Mouse (Mus musculus): ENCODE results near the gene Bzw2. TPM values are rescaled to one million over a fixed set of nuclear protein-coding genes. Genes with fewer than 3 reads are reported as not detected.
A peak's percentile ranks its signal among the peaks of the same experiment; 100 is the strongest.

Gene Bzw2
- total RNA-seq, 2 experiments from 2014 or later: 132 to 160 TPM

DNA sequence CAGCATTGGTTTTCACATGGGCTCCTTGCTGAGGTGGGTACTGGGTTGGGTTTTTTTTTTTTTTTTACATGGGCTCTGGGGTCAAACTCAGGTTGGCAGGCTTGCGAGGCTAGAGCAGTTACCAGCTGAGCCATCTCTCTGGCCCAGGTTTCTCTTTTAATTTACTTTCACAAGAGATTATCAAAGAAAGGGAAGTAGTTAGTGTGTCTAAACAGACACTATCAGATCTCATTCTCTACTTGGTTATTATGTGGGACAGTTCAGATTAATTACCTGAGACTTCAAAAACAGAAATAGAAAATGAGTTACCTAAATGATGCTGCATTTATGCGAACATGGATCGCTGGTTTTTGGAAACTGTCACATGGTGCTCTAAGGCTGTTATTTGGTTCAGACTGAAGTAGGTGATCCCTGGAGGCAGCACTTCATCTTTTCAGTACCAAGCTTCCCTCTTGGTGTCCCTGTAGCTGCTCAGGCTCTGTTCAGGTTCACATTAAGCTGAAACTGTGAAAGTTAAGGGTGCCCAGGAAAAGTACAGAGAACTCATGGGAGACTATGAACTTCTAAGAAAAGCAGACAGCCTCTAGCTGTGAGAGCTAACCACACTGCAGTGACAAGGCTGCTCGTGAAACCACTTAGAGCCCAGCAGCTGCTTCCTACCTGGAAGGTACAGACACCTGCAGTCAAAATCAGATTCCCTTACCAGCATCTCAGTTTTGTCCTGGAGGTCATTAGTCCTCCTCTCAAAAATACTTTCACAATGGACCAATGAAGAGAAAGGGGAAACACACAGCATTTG lies 79.6 kb downstream of the Bzw2 start:
- no peak for DNase-seq (ENCODE audit: low spot score in 2 of 2)

GRCm38 (mm10) chr12:36072860-36073259 lies 85.0 kb downstream of the Bzw2 start:
- no peak for DNase-seq (ENCODE audit: low spot score in 2 of 2)

GRCm38 (mm10) chr12:36070231-36070630 lies 87.6 kb downstream of the Bzw2 start:
- DNase-seq (ENCODE audit: low spot score in 2 of 2): no peak

- DNase-seq (ENCODE audit: low spot score in 2 of 2): no peak
Measured at GRCm38 (mm10) chr12:36067538-36067937, 90.3 kb downstream of the Bzw2 start.

DNA sequence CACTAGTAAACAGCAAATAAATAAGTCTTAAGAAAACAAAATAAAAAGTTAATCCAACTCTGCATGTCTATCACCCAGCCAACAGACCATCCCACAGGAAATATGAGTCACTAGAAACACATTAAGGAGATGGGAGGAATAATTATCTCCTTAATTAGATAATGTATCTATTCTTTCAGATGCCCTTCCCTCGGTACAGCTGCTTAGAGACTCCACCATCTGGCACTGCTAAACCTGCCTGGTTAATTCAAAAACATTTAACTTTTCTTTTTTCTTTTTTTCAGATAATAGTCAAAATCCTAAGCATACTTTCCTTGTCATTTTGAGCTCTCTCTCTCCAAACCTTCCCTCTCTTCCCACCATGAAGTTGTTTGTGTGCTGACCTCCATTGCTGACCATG lies 92.0 kb downstream of the Bzw2 start:
- DNase-seq (ENCODE audit: low spot score in 2 of 2): no peak

DNA sequence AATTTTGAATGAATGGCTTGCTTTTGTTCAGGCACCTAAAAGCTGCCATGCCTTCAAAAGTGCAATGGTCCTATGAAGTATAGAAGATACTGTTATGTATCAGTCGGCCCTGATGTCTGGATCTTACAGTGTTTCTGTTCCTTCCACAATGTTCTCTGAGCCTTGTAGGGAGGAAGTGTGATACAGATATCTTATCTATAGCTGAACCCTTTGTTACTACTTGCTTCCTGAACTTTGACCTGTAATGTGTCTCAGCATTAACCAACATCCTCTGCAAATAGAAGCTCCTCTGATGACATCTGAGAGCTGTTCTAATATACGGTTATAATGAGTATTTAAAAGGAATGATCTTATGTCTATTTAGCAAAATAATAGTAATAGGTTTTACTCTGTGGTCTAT lies 100.2 kb downstream of the Bzw2 start:
- no peak for DNase-seq (ENCODE audit: low spot score in 2 of 2)

DNA sequence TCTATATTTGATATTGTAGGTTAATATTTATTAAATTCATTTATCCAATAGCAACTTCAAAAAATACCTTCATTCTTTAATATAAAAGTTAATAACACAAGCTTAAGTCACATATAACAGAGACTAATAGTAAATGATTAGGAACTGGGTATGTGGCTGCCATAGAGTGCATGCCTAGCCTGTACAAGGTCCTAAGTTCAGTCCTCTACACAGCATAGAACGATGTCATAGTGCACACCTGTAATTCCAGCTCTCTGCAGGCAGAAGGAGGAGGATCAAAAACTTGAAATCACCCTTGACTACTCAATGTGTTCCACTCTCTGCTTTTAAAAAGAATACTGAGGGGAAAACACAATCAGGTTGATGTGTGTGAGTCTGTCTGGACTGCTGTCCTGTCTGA lies 107.6 kb downstream of the Bzw2 start:
- DNase-seq (ENCODE audit: low spot score in 2 of 2): no peak

DNA sequence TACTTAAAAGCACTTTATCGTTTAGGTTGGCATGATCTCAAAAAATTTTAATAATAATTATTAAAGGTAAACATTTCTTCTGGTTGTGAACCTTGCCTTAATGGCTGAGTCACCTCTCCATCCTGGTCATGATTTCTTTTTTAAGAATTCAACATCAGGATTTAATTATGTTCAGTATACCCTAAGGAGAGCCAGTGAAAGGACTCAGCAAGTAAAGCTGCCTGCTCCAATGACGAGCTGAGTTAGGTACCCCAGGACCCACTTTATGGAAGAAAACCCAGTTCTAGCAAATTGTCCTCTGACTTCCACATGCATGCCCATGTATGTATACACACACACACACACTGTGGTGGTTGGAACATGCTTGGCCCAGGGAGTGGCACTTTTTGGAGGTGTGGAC lies 110.3 kb downstream of the Bzw2 start:
- no peak for DNase-seq (ENCODE audit: low spot score in 2 of 2)

DNA sequence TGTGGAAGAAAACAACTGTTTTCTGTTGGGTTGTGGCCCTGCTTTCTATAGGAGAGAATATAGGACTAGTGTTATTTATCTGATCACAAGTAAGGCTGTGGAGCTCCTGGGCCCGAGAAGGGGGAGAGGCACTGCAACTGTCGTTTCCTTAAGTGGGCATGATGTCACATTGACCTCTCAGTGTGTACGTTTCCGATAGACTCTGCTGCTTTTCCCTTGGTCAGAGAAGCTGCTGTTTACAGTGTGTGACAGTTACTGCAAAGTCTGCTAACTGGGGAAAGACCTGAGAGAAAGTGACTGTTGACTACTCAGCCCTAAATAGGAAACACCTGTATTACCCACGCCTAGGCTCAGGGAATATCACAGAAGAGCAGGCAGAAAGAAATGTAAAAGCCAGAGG lies 111.7 kb downstream of the Bzw2 start:
- no peak for DNase-seq (ENCODE audit: low spot score in 2 of 2)

DNA sequence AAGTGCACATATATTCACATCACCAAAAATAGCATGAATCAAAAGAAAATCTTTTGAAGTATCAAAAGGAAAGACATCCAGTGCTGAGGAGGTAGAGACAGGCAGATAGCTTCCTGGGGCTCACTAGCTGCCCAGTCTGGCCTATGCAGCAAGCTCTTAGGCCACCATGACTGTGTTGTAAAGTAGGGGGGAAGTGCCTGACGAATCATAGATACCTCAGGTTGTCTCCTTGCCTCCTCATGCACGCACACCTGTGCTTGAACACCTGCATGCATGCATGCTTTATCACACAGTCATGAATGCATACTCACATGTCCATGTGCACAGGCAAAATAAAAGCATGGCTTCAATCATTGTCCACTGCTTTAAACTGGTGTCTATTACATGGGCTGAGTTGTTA lies 113.2 kb downstream of the Bzw2 start:
- DNase-seq (ENCODE audit: low spot score in 2 of 2): no peak

- peak; percentile 36 to 64 for DNase-seq (ENCODE audit: low spot score in 2 of 2)
Measured at GRCm38 (mm10) chr12:36042348-36042778, 115.5 kb downstream of the Bzw2 start, which contains the start of gene Tspan13. Gene Tspan13 (minus strand): TSS chr12:36042500.

Other genes with a start within 250 kb of the Bzw2 start
- gene Agr3, start 232.5 kb downstream of the Bzw2 start, total RNA-seq (2021): not detected
- not detected for gene Agr2, start 165.2 kb downstream of the Bzw2 start, total RNA-seq (2021)
- gene Tspan13, start 115.6 kb downstream of the Bzw2 start, total RNA-seq (2021): 10 to 100 TPM; 55.4 to 70.3 TPM
- 10 to 100 TPM; 20.5 to 21.7 TPM for gene Ankmy2, start 966 bp downstream of the Bzw2 start, total RNA-seq (2021)
- gene Lrrc72, start 95.3 kb upstream of the Bzw2 start, total RNA-seq (2021): not detected
- gene Sostdc1, start 156.1 kb upstream of the Bzw2 start, total RNA-seq (2021): 10 to 100 TPM; 10.4 to 11.3 TPM
- gene Ispd, start 223.4 kb upstream of the Bzw2 start, total RNA-seq (2021): 1 to 10 TPM; 8.4 to 8.7 TPM
- 1 to 10 TPM; 1.8 to 2.2 TPM for gene D630036H23Rik, start 224.1 kb upstream of the Bzw2 start, total RNA-seq (2021)

All from gastrocnemius, postnatal 4 days (tissue).